Comparison of ENCODE assay signal across 28 mouse cellular contexts in the genomic region with DNA sequence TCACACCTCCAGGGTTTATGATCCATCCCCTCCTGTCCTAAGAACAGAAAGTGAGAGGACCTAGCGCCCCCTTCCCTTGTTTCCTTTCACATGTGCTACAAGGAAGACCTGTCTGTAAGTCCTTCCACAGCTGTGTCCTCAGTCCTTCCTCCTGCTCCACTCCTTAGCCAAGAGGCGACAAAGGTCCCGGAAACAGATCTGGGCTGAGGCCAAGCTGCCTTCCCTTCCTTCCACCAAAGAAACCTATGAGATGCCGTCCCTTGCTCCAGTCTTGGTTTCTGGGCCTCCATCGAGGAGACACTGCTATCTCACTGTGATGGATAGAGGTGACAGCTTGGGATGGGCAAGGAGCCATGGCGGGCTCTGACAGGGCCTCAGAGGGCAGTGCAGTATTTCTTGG. TPM values are rescaled to one million over a fixed set of nuclear protein-coding genes. Genes with fewer than 3 reads are reported as not detected.
DNase-seq lines count a peak whose midpoint lies in the region; ATAC-seq and TF ChIP-seq lines count a peak whose summit lies in the region.
"Had no signal": no experiment of that assay in that cellular context is flagged by ENCODE, and none has a peak within 500 bp of the region (broad histone marks: within the 10 kb centered on the region; RNA-seq: fewer than 3 reads in every experiment).

No protein-coding gene starts in this region.

- H3K36me3 ChIP-seq in heart, adult 2 months (ENCODE audit: control insufficient read depth, insufficient read depth, low read length): no peaks in the 10 kb centered on the region; the same call in none of the 2 replicates
- peaks cover 10% of the 10 kb centered on the region; the same call in 1 of the 2 replicates for H3K36me3 ChIP-seq in heart, embryonic 10.5 days
- H3K36me3 ChIP-seq in stomach, postnatal 0 days (ENCODE audit: control insufficient read depth, insufficient read depth, low read length): no peaks in the 10 kb centered on the region
- H3K36me3 ChIP-seq: embryonic facial prominence, embryonic 13.5 days; forebrain, embryonic 10.5 days; forebrain, embryonic 15.5 days; intestine, embryonic 15.5 days; limb, embryonic 10.5 days; limb, embryonic 15.5 days; liver, embryonic 13.5 days had no signal

- peak overlapping the region; percentile 72 for H3K27ac ChIP-seq in heart, adult 2 months
- no peak overlapping the region for H3K27ac ChIP-seq in heart, embryonic 10.5 days
- H3K27ac ChIP-seq in stomach, postnatal 0 days (replicated peaks): no peak overlapping the region
- H3K27ac ChIP-seq: embryonic facial prominence, embryonic 13.5 days; forebrain, embryonic 10.5 days; forebrain, embryonic 15.5 days; hindbrain, postnatal 0 days; intestine, embryonic 15.5 days; limb, embryonic 10.5 days; limb, embryonic 15.5 days; liver, embryonic 13.5 days had no signal

- no peaks in the 10 kb centered on the region for H3K79me2 ChIP-seq in heart, adult 2 months (replicated peaks; ENCODE audit: control insufficient read depth, insufficient read depth, low read length)

- H3K4me2 ChIP-seq in stomach, postnatal 0 days (replicated peaks; ENCODE audit: low read depth): no peak overlapping the region
- H3K4me2 ChIP-seq: embryonic facial prominence, embryonic 13.5 days; forebrain, embryonic 15.5 days; intestine, embryonic 15.5 days; limb, embryonic 15.5 days; liver, embryonic 13.5 days had no signal

- no peaks in the 10 kb centered on the region for H3K27me3 ChIP-seq in heart, adult 2 months (ENCODE audit: control insufficient read depth, insufficient read depth, low read length)
- H3K27me3 ChIP-seq in heart, embryonic 10.5 days (ENCODE audit: insufficient read depth, poor library complexity, severe bottlenecking): no peaks in the 10 kb centered on the region
- H3K27me3 ChIP-seq in stomach, postnatal 0 days (ENCODE audit: control insufficient read depth, insufficient read depth, low read length): no peaks in the 10 kb centered on the region
- H3K27me3 ChIP-seq: CH12.LX; embryonic facial prominence, embryonic 13.5 days; forebrain, embryonic 15.5 days; intestine, embryonic 15.5 days; limb, embryonic 15.5 days; liver, embryonic 13.5 days had no signal

- no peak for TF ChIP-seq POLR2A in heart, adult 2 months (IDR thresholded peaks at IDR 0.05; ENCODE audit: insufficient read depth, low read depth, low read length)

- 46% methylated on average over 6 of the region's 6 CpGs for WGBS in heart, adult 2 months
- 84% methylated on average over 6 of the region's 6 CpGs for WGBS in heart, embryonic 10.5 days
- 81% methylated on average over 6 of the region's 6 CpGs for WGBS in stomach, postnatal 0 days

- DNase-seq in adrenal gland, postnatal 14 days: peak; percentile 46
- DNase-seq in adrenal gland, postnatal 10 days: no peak
- DNase-seq in heart, adult 2 months: peak; percentile 69 to 70
- DNase-seq in heart, embryonic 10.5 days (ENCODE audit: low spot score): no peak
- peak; percentile 50 to 66 for DNase-seq in kidney, postnatal 25 days
- DNase-seq in kidney, adult 18-20 months: no peak
- DNase-seq in kidney, postnatal 4 days: peak; percentile 51 to 56
- DNase-seq in stomach, postnatal 0 days (ENCODE audit: low spot score): no peak
- DNase-seq: adrenal gland, adult 2 months; cerebellum, adult 18-20 months; cerebellum, postnatal 10 days; gastrocnemius, postnatal 14 days; layer of hippocampus, adult 9-11 months; liver, embryonic 13.5 days; lung, adult 18-20 months; lung, postnatal 10 days; midbrain, embryonic 14.5 days; retina, postnatal 1 day; right cerebral cortex, postnatal 14 days had no signal

- intact Hi-C loops in heart, adult 2 months (cut with DNase I): loop anchor here (2.0 kb wide), 1 partner anchor 14 kb away; no protein-coding TSS in a partner anchor

- no peak overlapping the region for H3K4me3 ChIP-seq in heart, adult 2 months
- no peak overlapping the region for H3K4me3 ChIP-seq in heart, embryonic 10.5 days
- no peak overlapping the region for H3K4me3 ChIP-seq in stomach, postnatal 0 days (ENCODE audit: low read depth, low read length)
- H3K4me3 ChIP-seq: embryonic facial prominence, embryonic 13.5 days; forebrain, embryonic 10.5 days; forebrain, embryonic 15.5 days; intestine, embryonic 15.5 days; limb, embryonic 10.5 days; limb, embryonic 15.5 days; liver, embryonic 13.5 days had no signal

- H3K4me1 ChIP-seq in heart, adult 2 months (ENCODE audit: control insufficient read depth, insufficient read depth, low read length): peaks cover 5% of the 10 kb centered on the region; the same call in 1 of the 2 replicates
- H3K4me1 ChIP-seq in heart, embryonic 10.5 days: peaks cover 10% of the 10 kb centered on the region; the same call in 1 of the 2 replicates
- H3K4me1 ChIP-seq in stomach, postnatal 0 days (replicated peaks; ENCODE audit: control insufficient read depth, insufficient read depth): no peaks in the 10 kb centered on the region
- H3K4me1 ChIP-seq: embryonic facial prominence, embryonic 13.5 days; forebrain, embryonic 15.5 days; intestine, embryonic 15.5 days; limb, embryonic 10.5 days; limb, embryonic 15.5 days; liver, embryonic 13.5 days had no signal

- TF ChIP-seq EP300 in heart, adult 2 months (IDR thresholded peaks at IDR 0.05; ENCODE audit: insufficient read depth, low read depth, low read length): peak; percentile 89
- TF ChIP-seq EP300 in stomach, postnatal 0 days (optimal IDR thresholded peaks at IDR 0.05): no peak

- H3K9me3 ChIP-seq in heart, embryonic 10.5 days: no peaks in the 10 kb centered on the region
- no peaks in the 10 kb centered on the region for H3K9me3 ChIP-seq in stomach, postnatal 0 days (ENCODE audit: control insufficient read depth, low read length)
- H3K9me3 ChIP-seq: embryonic facial prominence, embryonic 13.5 days; forebrain, embryonic 10.5 days; forebrain, embryonic 15.5 days; intestine, embryonic 15.5 days; limb, embryonic 10.5 days; limb, embryonic 15.5 days; liver, embryonic 13.5 days had no signal

- no peak overlapping the region for H3K9ac ChIP-seq in heart, adult 2 months (ENCODE audit: low read depth, low read length)
- no peak overlapping the region for H3K9ac ChIP-seq in stomach, postnatal 0 days (ENCODE audit: low read length)
- H3K9ac ChIP-seq: embryonic facial prominence, embryonic 13.5 days; forebrain, embryonic 15.5 days; intestine, embryonic 15.5 days; limb, embryonic 15.5 days; liver, embryonic 13.5 days had no signal

- no peak for ATAC-seq in stomach, postnatal 0 days (ENCODE audit: low FRiP score, low TSS enrichment)
- ATAC-seq: activated CD4-positive, CD25-positive, alpha-beta regulatory T cell, adult 4 months; forebrain, embryonic 15.5 days; hindbrain, postnatal 0 days; intestine, embryonic 15.5 days had no signal

- 0 out of 2 replicates have a peak, but pooled peaks have one; percentile 13 for TF ChIP-seq CTCF in heart, adult 2 months (IDR thresholded peaks at IDR 0.05)
- TF ChIP-seq CTCF in stomach, postnatal 0 days (IDR thresholded peaks at IDR 0.05; ENCODE audit: low read depth): no peak

RNA-seq across cellular contexts. Expression of a gene that starts 18.4 kb away (rescaled TPM):
- total RNA-seq in adrenal gland, postnatal 14 days (2021): 6.9 and 10.6 TPM in 2 replicates
- total RNA-seq in adrenal gland, postnatal 10 days (2021): 10 to 100 TPM; 10.2 to 12.8 TPM
- total RNA-seq in heart, adult 2 months (2021): 1 to 10 TPM; 7.1 to 7.2 TPM
- polyA plus RNA-seq in heart, adult 2 months (2012; rRNA removed): 14.3 and 18.1 TPM in 2 replicates
- polyA plus RNA-seq in heart, embryonic 10.5 days (2016; fragmentation: Nextera tagmentation; extraction: Ambion mirVana): 3.5 and 3.6 TPM in 2 replicates
- polyA plus RNA-seq in stomach, postnatal 0 days (2015; fragmentation: Nextera tagmentation; extraction: Ambion mirVana): 0.82 and 1.3 TPM in 2 replicates

Comparison
In these comparisons a context has a peak if more than half of its experiments do, and no peak if none do; other contexts are left out.
1. DNase-seq: peak in adrenal gland, postnatal 14 days (single experiment), heart, adult 2 months (2 of 2), kidney, postnatal 25 days (2 of 2) and kidney, postnatal 4 days (2 of 2); none in adrenal gland, postnatal 10 days (single experiment), heart, embryonic 10.5 days (single experiment), kidney, adult 18-20 months (single experiment) and stomach, postnatal 0 days (single experiment).